Mouse (Mus musculus) liver, embryonic 11.5 days (tissue): ENCODE measurements at regions not wholly inside any gene's neighbourhood (a gene's known extent, or its start where the extent isn't known, plus 50 kb on each side); places are given as distances from the start of the nearest gene placed in this dataset.

Experiments
- ATAC-seq: fragments of 200-750 bp; cut with Nextera tagmentation; replicated peaks from 2 replicates; pipeline ENCODE4 v1.8.0; 2017; ENCODE audit warnings: moderate number of reproducible peaks, mild to moderate bottlenecking, moderate TSS enrichment, moderate library complexity; ENCODE audit not compliant: low FRiP score
- DNase-seq: peaks from one replicate; pipeline ENCODE4 v3.0.0-alpha.2; 2017; ENCODE audit warnings: low spot score
- H3K27ac ChIP-seq: fragments of 300-500 bp; sonication (generic); 2 replicates; pipeline ENCODE4 v1.5.1; 2014; ENCODE audit warnings: mild to moderate bottlenecking, low read depth, low read length, control low read depth
- H3K27me3 ChIP-seq: fragments of 300-500 bp; sonication (generic); replicated peaks from 2 replicates; pipeline ENCODE4 v1.6.1; 2014; ENCODE audit warnings: low read length, mixed read lengths; ENCODE audit not compliant: control insufficient read depth, insufficient read depth
- H3K36me3 ChIP-seq: fragments of 300-500 bp; sonication (generic); 2 replicates; pipeline ENCODE4 v1.6.1; 2014; ENCODE audit warnings: mild to moderate bottlenecking, low read length, moderate library complexity, mixed read lengths; ENCODE audit not compliant: control insufficient read depth, insufficient read depth
- H3K4me1 ChIP-seq: fragments of 300-500 bp; sonication (generic); replicated peaks from 2 replicates; pipeline ENCODE4 v1.6.1; 2014; ENCODE audit warnings: low read length, mixed read lengths; ENCODE audit not compliant: control insufficient read depth, insufficient read depth
- H3K4me2 ChIP-seq: fragments of 300-500 bp; sonication (generic); 2 replicates; pipeline ENCODE4 v1.6.1; 2014; ENCODE audit warnings: mild to moderate bottlenecking, control low read depth, moderate library complexity
- H3K4me3 ChIP-seq: fragments of 300-500 bp; sonication (generic); 2 replicates; pipeline ENCODE4 v1.5.1; 2014; ENCODE audit warnings: low read depth, low read length, control low read depth
- H3K9ac ChIP-seq: fragments of 300-500 bp; sonication (generic); 2 replicates; pipeline ENCODE4 v1.6.1; 2014; ENCODE audit warnings: low read depth, low read length, control low read depth
- H3K9me3 ChIP-seq: fragments of 300-500 bp; sonication (generic); 2 replicates; pipeline ENCODE4 v1.6.1; 2016; ENCODE audit warnings: low read length, inconsistent platforms, mixed read lengths; ENCODE audit not compliant: control insufficient read depth
- WGBS: fragments of 180-500 bp; shearing (Covaris S2); extraction: QIAGEN DNeasy Blood & Tissue Kit; methylation state at CpG from one replicate; pipeline ENCODE4 v1.1.7; 2014; 5-methylcytosine and 5-hydroxymethylcytosine counted together

DNA sequence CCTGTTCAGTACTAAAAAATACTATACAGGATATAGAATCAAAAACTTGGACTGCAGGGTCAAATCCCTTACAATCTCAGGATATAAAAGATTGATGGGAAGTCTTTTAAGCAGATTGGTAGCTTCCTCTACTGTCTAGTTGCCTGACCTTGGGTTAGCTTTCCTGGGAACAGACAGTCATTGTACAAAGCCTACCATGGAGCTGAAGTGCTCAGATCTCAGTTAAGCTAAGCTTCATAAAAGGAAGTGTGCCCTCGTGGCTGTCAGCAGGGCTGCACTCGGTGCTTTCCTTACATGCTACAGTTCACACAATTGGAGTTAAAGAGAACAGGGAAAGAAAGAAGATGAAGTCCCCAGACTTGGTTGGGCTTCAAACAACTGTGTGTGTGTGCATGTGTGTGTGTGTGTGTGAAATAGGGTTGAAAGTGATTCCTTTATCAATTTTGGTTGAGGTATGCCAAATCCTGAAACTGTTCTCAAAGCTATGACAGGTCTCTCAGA is 338.4 kb downstream of the Gm21750 start:
- Histone ChIP-seq H3K36me3 (no peaks in the 10 kb centered on the region), H3K4me3 (no peak overlapping the region), H3K4me2 (no peak overlapping the region), H3K27me3 (no peaks in the 10 kb centered on the region), H3K9me3 (no peaks in the 10 kb centered on the region), H3K27ac (no peak overlapping the region), H3K9ac (no peak overlapping the region), H3K4me1 (no peaks in the 10 kb centered on the region)
- DNase-seq (no peak), ATAC-seq (no peak)
- WGBS, result 51% methylated on average over 2 of the region's 2 CpGs

- WGBS, result 89% methylated on average over 4 of the region's 4 CpGs
- Histone ChIP-seq H3K9ac (no peak overlapping the region), H3K4me2 (no peak overlapping the region), H3K4me1 (no peaks in the 10 kb centered on the region), H3K36me3 (no peaks in the 10 kb centered on the region), H3K27ac (no peak overlapping the region), H3K9me3 (no peaks in the 10 kb centered on the region), H3K4me3 (no peak overlapping the region), H3K27me3 (no peaks in the 10 kb centered on the region)
- DNase-seq (no peak), ATAC-seq (no peak)
These were observed 345.9 kb downstream of the Gm21750 start for GRCm38 (mm10) chr14:74006911-74007310.

- DNase-seq (no peak), ATAC-seq (no peak)
- no peaks in the 10 kb centered on the region for H3K36me3 ChIP-seq
- WGBS, result 44% methylated on average over 1 of the region's 1 CpGs
- H3K4me1 ChIP-seq, result no peaks in the 10 kb centered on the region
- no peak overlapping the region for H3K4me3 ChIP-seq
- no peak overlapping the region for H3K4me2 ChIP-seq
- no peaks in the 10 kb centered on the region for H3K9me3 ChIP-seq
- no peak overlapping the region for H3K9ac ChIP-seq
- H3K27me3 ChIP-seq, result no peaks in the 10 kb centered on the region
- H3K27ac ChIP-seq, result no peak overlapping the region
These were observed 350.5 kb downstream of the Gm21750 start for GRCm38 (mm10) chr14:74011555-74011954.

- no peaks in the 10 kb centered on the region for H3K27me3 ChIP-seq
- no peaks in the 10 kb centered on the region for H3K9me3 ChIP-seq
- no peak overlapping the region for H3K4me3 ChIP-seq
- no peaks in the 10 kb centered on the region for H3K36me3 ChIP-seq
- H3K27ac ChIP-seq, result no peak overlapping the region
- no peaks in the 10 kb centered on the region for H3K4me1 ChIP-seq
- ATAC-seq (no peak), DNase-seq (no peak)
- H3K4me2 ChIP-seq, result no peak overlapping the region
- WGBS, result 63% methylated on average over 2 of the region's 2 CpGs
- H3K9ac ChIP-seq, result no peak overlapping the region
These were observed 358.4 kb downstream of the Gm21750 start for GRCm38 (mm10) chr14:74019421-74019820.

GRCm38 (mm10) chr14:74047009-74047694 is 386.1 kb downstream of the Gm21750 start:
- Histone ChIP-seq H3K4me1 (no peaks in the 10 kb centered on the region), H3K9ac (no peak overlapping the region), H3K9me3 (no peaks in the 10 kb centered on the region), H3K4me3 (no peak overlapping the region), H3K27me3 (no peaks in the 10 kb centered on the region), H3K4me2 (no peak overlapping the region), H3K27ac (no peak overlapping the region), H3K36me3 (no peaks in the 10 kb centered on the region)
- no peak for DNase-seq
- ATAC-seq, result no peak
- WGBS, result 66% methylated on average over 5 of the region's 5 CpGs

- Histone ChIP-seq H3K4me3 (no peak overlapping the region), H3K36me3 (no peaks in the 10 kb centered on the region), H3K9me3 (no peaks in the 10 kb centered on the region), H3K27ac (no peak overlapping the region), H3K9ac (no peak overlapping the region), H3K4me1 (no peaks in the 10 kb centered on the region), H3K27me3 (no peaks in the 10 kb centered on the region), H3K4me2 (no peak overlapping the region)
- 78% methylated on average over 6 of the region's 6 CpGs for WGBS
- ATAC-seq (no peak), DNase-seq (no peak)
These were observed 386.8 kb downstream of the Gm21750 start for GRCm38 (mm10) chr14:74047695-74048280.

GRCm38 (mm10) chr14:74048386-74048785 is 387.4 kb downstream of the Gm21750 start:
- Histone ChIP-seq H3K4me1 (no peaks in the 10 kb centered on the region), H3K4me3 (no peak overlapping the region), H3K27me3 (no peaks in the 10 kb centered on the region), H3K27ac (no peak overlapping the region), H3K9me3 (no peaks in the 10 kb centered on the region), H3K4me2 (no peak overlapping the region), H3K36me3 (no peaks in the 10 kb centered on the region), H3K9ac (no peak overlapping the region)
- DNase-seq (no peak), ATAC-seq (no peak)
- WGBS, result 92% methylated on average over 3 of the region's 3 CpGs

GRCm38 (mm10) chr14:74066051-74066450 is 405.0 kb downstream of the Gm21750 start:
- no peak overlapping the region for H3K27ac ChIP-seq
- H3K27me3 ChIP-seq, result no peaks in the 10 kb centered on the region
- H3K4me3 ChIP-seq, result no peak overlapping the region
- H3K9ac ChIP-seq, result no peak overlapping the region
- H3K4me1 ChIP-seq, result no peaks in the 10 kb centered on the region
- H3K4me2 ChIP-seq, result no peak overlapping the region
- H3K9me3 ChIP-seq, result no peaks in the 10 kb centered on the region
- DNase-seq, result no peak
- no peaks in the 10 kb centered on the region for H3K36me3 ChIP-seq
- ATAC-seq, result no peak

GRCm38 (mm10) chr14:74093016-74093415 is 432.0 kb downstream of the Gm21750 start:
- Histone ChIP-seq H3K9me3 (no peaks in the 10 kb centered on the region), H3K27me3 (no peaks in the 10 kb centered on the region), H3K36me3 (no peaks in the 10 kb centered on the region), H3K9ac (no peak overlapping the region), H3K4me1 (no peaks in the 10 kb centered on the region), H3K4me3 (no peak overlapping the region), H3K27ac (no peak overlapping the region), H3K4me2 (no peak overlapping the region)
- ATAC-seq, result no peak
- WGBS, result 56% methylated on average over 2 of the region's 2 CpGs
- no peak for DNase-seq
